Mouse (Mus musculus): ENCODE results near the gene Gm10570.

Gm10570 gene

GRCm38 (mm10) chr4:130270089-130270488 is 38.4 kb downstream of the Gm10570 start:
- peak; percentile 88 for DNase-seq

- DNase-seq, result no peak
These were observed 39.7 kb downstream of the Gm10570 start for GRCm38 (mm10) chr4:130268736-130269135.

- DNase-seq, result no peak
These were observed 41.4 kb downstream of the Gm10570 start for GRCm38 (mm10) chr4:130267069-130267468.

- no peak for DNase-seq
These were observed 41.9 kb downstream of the Gm10570 start for GRCm38 (mm10) chr4:130266601-130267000.

- DNase-seq, result peak; percentile 77
These were observed 43.6 kb downstream of the Gm10570 start for GRCm38 (mm10) chr4:130264698-130265349.

- DNase-seq, result no peak
These were observed 44.3 kb downstream of the Gm10570 start for GRCm38 (mm10) chr4:130264131-130264530.

GRCm38 (mm10) chr4:130260406-130260805 is 48.1 kb downstream of the Gm10570 start:
- DNase-seq, result no peak
